In the genomic region with DNA sequence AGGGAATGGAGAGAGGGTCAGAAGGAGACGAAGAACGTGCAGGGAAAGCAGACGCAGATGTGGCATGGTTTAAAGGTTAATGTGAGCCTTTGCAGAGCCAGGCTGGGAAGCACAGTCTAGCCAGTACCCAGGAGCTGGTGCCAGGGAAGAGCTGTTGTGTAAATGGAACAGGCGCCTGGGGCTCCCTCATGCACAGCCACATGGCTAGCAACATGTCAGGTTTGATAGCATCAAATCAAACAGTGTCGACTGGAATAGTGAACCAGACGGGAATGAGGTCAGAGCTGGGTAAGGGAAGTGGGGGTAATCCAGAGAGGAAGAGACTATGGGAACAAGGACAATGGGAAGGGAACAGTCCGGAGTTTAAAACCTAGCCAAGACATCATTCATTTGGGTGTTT, we compare ENCODE assay signal across 12 mouse cellular contexts.
DNase-seq lines count a peak whose midpoint lies in the region; ATAC-seq lines count a peak whose summit lies in the region.
"Had no signal": no experiment of that assay in that cellular context is flagged by ENCODE, and none has a peak within 500 bp of the region (broad histone marks: within the 10 kb centered on the region; RNA-seq: fewer than 3 reads in every experiment).

No protein-coding gene starts in this region.

- no peak overlapping the region for H3K4me2 ChIP-seq in lung, embryonic 16.5 days (ENCODE audit: low read depth, low read length)
- H3K4me2 ChIP-seq: midbrain, embryonic 12.5 days; neural tube, embryonic 13.5 days; stomach, embryonic 15.5 days had no signal

- H3K9me3 ChIP-seq in lung, embryonic 16.5 days (ENCODE audit: control insufficient read depth, low read length): no peaks in the 10 kb centered on the region
- H3K9me3 ChIP-seq: midbrain, embryonic 12.5 days; neural tube, embryonic 13.5 days; stomach, embryonic 15.5 days had no signal

- no peaks in the 10 kb centered on the region for H3K4me1 ChIP-seq in lung, embryonic 16.5 days (replicated peaks; ENCODE audit: control insufficient read depth, insufficient read depth, low read length)
- H3K4me1 ChIP-seq: midbrain, embryonic 12.5 days; stomach, embryonic 15.5 days had no signal

- H3K27me3 ChIP-seq in lung, embryonic 16.5 days (ENCODE audit: control insufficient read depth, insufficient read depth, low read depth, low read length): no peaks in the 10 kb centered on the region
- H3K27me3 ChIP-seq: midbrain, embryonic 12.5 days; neural tube, embryonic 13.5 days; stomach, embryonic 15.5 days had no signal

- ATAC-seq in lung, embryonic 16.5 days (ENCODE audit: low read depth): peak; percentile 43; the same call in 1 of the 2 replicates
- ATAC-seq: intestine, postnatal 0 days had no signal

- H3K27ac ChIP-seq in lung, embryonic 16.5 days (ENCODE audit: low read length): no peak overlapping the region
- H3K27ac ChIP-seq: midbrain, embryonic 12.5 days; neural tube, embryonic 13.5 days; stomach, embryonic 15.5 days had no signal

- H3K9ac ChIP-seq in lung, embryonic 16.5 days (ENCODE audit: low read length): no peak overlapping the region
- H3K9ac ChIP-seq: midbrain, embryonic 12.5 days; neural tube, embryonic 13.5 days; stomach, embryonic 15.5 days had no signal

- 60% methylated on average over 7 of the region's 7 CpGs for WGBS in lung, embryonic 16.5 days

- DNase-seq in heart, postnatal 25 days (ENCODE audit: low spot score): peak; percentile 10
- DNase-seq in heart, adult 8-10 months (ENCODE audit: low spot score): no peak
- DNase-seq in lung, postnatal 14 days: no peak
- DNase-seq in cerebellum, postnatal 25 days: peak; percentile 12 to 40
- peak; percentile 14 for DNase-seq in retina, postnatal 7 days (ENCODE audit: low read depth, low spot score)
- DNase-seq in thymus, postnatal 14 days: no peak
- DNase-seq: right cerebral cortex, postnatal 4 days had no signal

- intact Hi-C loops in heart, postnatal 25 days (cut with DNase I): no loop called here

- no peaks in the 10 kb centered on the region for H3K36me3 ChIP-seq in lung, embryonic 16.5 days (ENCODE audit: control insufficient read depth, insufficient read depth, low read length)
- H3K36me3 ChIP-seq: midbrain, embryonic 12.5 days; neural tube, embryonic 13.5 days; stomach, embryonic 15.5 days had no signal

- no peak overlapping the region for H3K4me3 ChIP-seq in lung, embryonic 16.5 days (ENCODE audit: low read length)
- H3K4me3 ChIP-seq: midbrain, embryonic 12.5 days; neural tube, embryonic 13.5 days; stomach, embryonic 15.5 days had no signal

Comparison
In these comparisons a context has a peak if more than half of its experiments do, and no peak if none do; other contexts are left out.
1. DNase-seq: peak in heart, postnatal 25 days (single experiment), cerebellum, postnatal 25 days (2 of 2) and retina, postnatal 7 days (single experiment); none in heart, adult 8-10 months (single experiment), lung, postnatal 14 days (single experiment) and thymus, postnatal 14 days (single experiment).